Mouse (Mus musculus) neural tube, embryonic 14.5 days (tissue): ENCODE results near the gene Tulp4. TPM values are rescaled to one million over a fixed set of nuclear protein-coding genes. Genes with fewer than 3 reads are reported as not detected.

Experiments
- ATAC-seq: fragments of 200-750 bp; cut with Nextera tagmentation; 2 replicates; pipeline ENCODE4 v1.8.0; 2017; ENCODE audit warnings: low read depth, mild to moderate bottlenecking, moderate TSS enrichment, moderate library complexity
- H3K27ac ChIP-seq: fragments of 300-500 bp; sonication (generic); 2 replicates; pipeline ENCODE4 v1.5.1; 2014; ENCODE audit warnings: low read depth, mild to moderate bottlenecking, control low read depth, low read length, moderate library complexity, mixed read lengths
- H3K27me3 ChIP-seq: fragments of 300-500 bp; sonication (generic); 2 replicates; pipeline ENCODE4 v1.6.1; 2014; ENCODE audit warnings: low read length; ENCODE audit not compliant: control insufficient read depth, insufficient read depth
- H3K36me3 ChIP-seq: fragments of 300-500 bp; sonication (generic); 2 replicates; pipeline ENCODE4 v1.6.1; 2014; ENCODE audit warnings: low read length, mixed read lengths; ENCODE audit not compliant: control insufficient read depth, insufficient read depth
- H3K4me1 ChIP-seq: fragments of 300-500 bp; sonication (generic); 2 replicates; pipeline ENCODE4 v1.6.1; 2014; ENCODE audit warnings: low read length; ENCODE audit not compliant: control insufficient read depth, insufficient read depth
- H3K4me2 ChIP-seq: fragments of 300-500 bp; sonication (generic); 2 replicates; pipeline ENCODE4 v1.6.1; 2014; ENCODE audit warnings: mild to moderate bottlenecking, low read depth, low read length, control low read depth
- H3K4me3 ChIP-seq: fragments of 300-500 bp; sonication (generic); 2 replicates; pipeline ENCODE4 v1.5.1; 2014; ENCODE audit warnings: low read depth, low read length, control low read depth, mixed read lengths
- H3K9ac ChIP-seq: fragments of 300-500 bp; sonication (generic); replicated peaks from 2 replicates; pipeline ENCODE4 v1.6.1; 2014; ENCODE audit warnings: low read depth, mild to moderate bottlenecking, control low read depth, low read length, mixed read lengths
- H3K9me3 ChIP-seq: fragments of 300-500 bp; sonication (generic); 2 replicates; pipeline ENCODE4 v1.6.1; 2016; ENCODE audit warnings: low read length; ENCODE audit not compliant: control insufficient read depth
- WGBS: fragments of 180-500 bp; shearing (Covaris S2); extraction: QIAGEN DNeasy Blood & Tissue Kit; methylation state at CpG from one replicate; pipeline ENCODE4 v1.1.7; 2014; 5-methylcytosine and 5-hydroxymethylcytosine counted together
- polyA plus RNA-seq: library from polyadenylated mRNA; unstranded; fragments of >200 nt; fragmentation: Nextera tagmentation; extraction: Ambion mirVana; gene quantifications from 2 replicates; pipeline ENCODE4 v1.2.1, GENCODE M21; 2014

The Tulp4 gene
- polyA plus RNA-seq, 1 experiment from 2014 or later: 238 TPM

DNA sequence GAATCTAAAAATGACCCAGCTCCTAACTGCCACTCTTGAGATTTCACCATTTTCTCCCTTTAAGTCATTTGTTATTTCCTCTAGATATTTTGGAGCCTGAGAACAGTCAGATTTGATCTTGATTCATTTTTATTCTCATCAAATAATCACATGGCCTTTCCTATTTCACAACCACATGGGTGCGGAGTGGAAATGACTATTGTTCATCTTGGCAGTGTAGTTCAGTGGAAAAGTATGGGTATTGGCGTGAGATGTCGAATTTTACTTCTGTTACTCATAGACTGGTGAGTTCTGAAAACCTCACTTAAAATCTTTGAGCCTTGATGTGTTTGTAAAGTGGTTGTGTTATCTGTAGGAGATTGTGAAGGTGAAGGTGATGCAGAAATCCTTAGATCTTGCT lies 24.8 kb downstream of the Tulp4 start:
- Histone ChIP-seq H3K27ac (no peak overlapping the region), H3K4me2 (no peak overlapping the region), H3K9me3 (no peaks in the 10 kb centered on the region), H3K9ac (no peak overlapping the region), H3K36me3 (no peaks in the 10 kb centered on the region), H3K4me1 (no peaks in the 10 kb centered on the region), H3K4me3 (no peak overlapping the region), H3K27me3 (no peaks in the 10 kb centered on the region)
- no peak for ATAC-seq
- 97% methylated on average over 3 of the region's 3 CpGs for WGBS

- H3K4me2 ChIP-seq: no peak overlapping the region
- peaks cover 7% of the 10 kb centered on the region; the same call in 1 of the 2 replicates for H3K36me3 ChIP-seq
- no peak for ATAC-seq
- H3K27ac ChIP-seq: no peak overlapping the region
- 94% methylated on average over 3 of the region's 3 CpGs for WGBS
- no peaks in the 10 kb centered on the region for H3K27me3 ChIP-seq
- H3K9me3 ChIP-seq: no peaks in the 10 kb centered on the region
- no peak overlapping the region for H3K4me3 ChIP-seq
- no peaks in the 10 kb centered on the region for H3K4me1 ChIP-seq
- H3K9ac ChIP-seq: no peak overlapping the region
Measured at GRCm38 (mm10) chr17:6140875-6141274, 34.6 kb downstream of the Tulp4 start.

GRCm38 (mm10) chr17:6141344-6141743 lies 35.1 kb downstream of the Tulp4 start:
- H3K4me1 ChIP-seq: no peaks in the 10 kb centered on the region
- no peak overlapping the region for H3K9ac ChIP-seq
- H3K9me3 ChIP-seq: no peaks in the 10 kb centered on the region
- no peak overlapping the region for H3K4me3 ChIP-seq
- WGBS: 98% methylated on average over 2 of the region's 2 CpGs
- H3K36me3 ChIP-seq: peaks cover 8% of the 10 kb centered on the region; the same call in 1 of the 2 replicates
- H3K27ac ChIP-seq: no peak overlapping the region
- no peak for ATAC-seq
- no peaks in the 10 kb centered on the region for H3K27me3 ChIP-seq
- H3K4me2 ChIP-seq: no peak overlapping the region

GRCm38 (mm10) chr17:6145244-6145643 lies 39.0 kb downstream of the Tulp4 start:
- H3K27ac ChIP-seq: no peak overlapping the region
- H3K4me3 ChIP-seq: no peak overlapping the region
- no peak overlapping the region for H3K9ac ChIP-seq
- H3K4me1 ChIP-seq: no peaks in the 10 kb centered on the region
- H3K27me3 ChIP-seq: no peaks in the 10 kb centered on the region
- H3K9me3 ChIP-seq: no peaks in the 10 kb centered on the region
- no peak for ATAC-seq
- H3K4me2 ChIP-seq: no peak overlapping the region
- H3K36me3 ChIP-seq: 0 out of 2 replicates have a peak, but pooled peaks cover 5% of the 10 kb centered on the region
- 95% methylated on average over 2 of the region's 2 CpGs for WGBS

DNA sequence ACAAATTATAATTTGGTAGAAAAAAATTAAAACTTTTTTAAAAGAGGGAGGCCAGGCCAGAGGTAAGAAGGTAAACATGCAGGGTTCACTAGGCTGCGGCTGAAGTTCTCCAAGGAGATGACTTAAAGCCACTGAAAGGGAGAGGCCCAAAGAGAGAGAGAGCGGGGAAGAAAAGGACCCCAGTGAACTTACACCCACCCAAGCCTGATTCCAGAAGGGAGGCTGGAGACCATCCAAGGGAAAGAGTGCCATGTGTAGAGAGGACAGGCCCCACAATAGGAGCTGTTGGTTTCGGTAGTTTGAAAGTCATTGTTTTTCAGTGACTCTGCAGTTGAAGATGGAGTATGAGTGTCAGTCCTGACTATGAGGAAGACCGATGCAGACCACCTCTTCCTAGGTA lies 46.7 kb downstream of the Tulp4 start:
- H3K27ac ChIP-seq: no peak overlapping the region
- no peaks in the 10 kb centered on the region for H3K9me3 ChIP-seq
- no peaks in the 10 kb centered on the region for H3K27me3 ChIP-seq
- no peak overlapping the region for H3K4me3 ChIP-seq
- no peaks in the 10 kb centered on the region for H3K36me3 ChIP-seq
- no peak for ATAC-seq
- 91% methylated on average over 4 of the region's 4 CpGs for WGBS
- H3K9ac ChIP-seq: no peak overlapping the region
- H3K4me2 ChIP-seq: no peak overlapping the region
- no peaks in the 10 kb centered on the region for H3K4me1 ChIP-seq

DNA sequence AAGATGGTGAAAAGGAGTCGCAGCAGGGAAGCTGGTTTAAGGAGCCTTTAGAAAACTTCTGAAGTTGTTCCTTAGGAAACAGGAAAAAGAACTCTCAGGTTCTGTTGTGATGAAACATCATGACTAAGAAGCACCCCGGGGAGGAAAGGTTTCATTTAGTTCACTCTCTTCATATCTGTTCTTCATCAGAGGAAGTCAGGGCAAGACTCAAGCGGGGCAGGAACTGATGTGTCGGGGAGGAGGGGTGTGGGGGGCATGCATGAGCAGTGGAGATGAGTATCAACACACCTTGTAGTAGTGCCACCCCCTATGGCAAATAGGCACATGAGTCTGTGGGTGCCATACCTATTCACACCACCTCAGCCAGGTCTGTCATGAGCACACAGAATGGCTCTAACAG lies 47.3 kb downstream of the Tulp4 start:
- no peaks in the 10 kb centered on the region for H3K36me3 ChIP-seq
- H3K27ac ChIP-seq: no peak overlapping the region
- no peak overlapping the region for H3K4me2 ChIP-seq
- 89% methylated on average over 4 of the region's 4 CpGs for WGBS
- H3K27me3 ChIP-seq: no peaks in the 10 kb centered on the region
- H3K9ac ChIP-seq: no peak overlapping the region
- no peak for ATAC-seq
- H3K4me1 ChIP-seq: no peaks in the 10 kb centered on the region
- no peak overlapping the region for H3K4me3 ChIP-seq
- H3K9me3 ChIP-seq: no peaks in the 10 kb centered on the region

- H3K27me3 ChIP-seq: no peaks in the 10 kb centered on the region
- no peak overlapping the region for H3K4me3 ChIP-seq
- no peak overlapping the region for H3K27ac ChIP-seq
- no peak for ATAC-seq
- H3K9me3 ChIP-seq: no peaks in the 10 kb centered on the region
- H3K4me1 ChIP-seq: no peaks in the 10 kb centered on the region
- no peaks in the 10 kb centered on the region for H3K36me3 ChIP-seq
- H3K4me2 ChIP-seq: no peak overlapping the region
- 85% methylated on average over 4 of the region's 4 CpGs for WGBS
- no peak overlapping the region for H3K9ac ChIP-seq
Measured at GRCm38 (mm10) chr17:6154366-6154765, 48.1 kb downstream of the Tulp4 start.

DNA sequence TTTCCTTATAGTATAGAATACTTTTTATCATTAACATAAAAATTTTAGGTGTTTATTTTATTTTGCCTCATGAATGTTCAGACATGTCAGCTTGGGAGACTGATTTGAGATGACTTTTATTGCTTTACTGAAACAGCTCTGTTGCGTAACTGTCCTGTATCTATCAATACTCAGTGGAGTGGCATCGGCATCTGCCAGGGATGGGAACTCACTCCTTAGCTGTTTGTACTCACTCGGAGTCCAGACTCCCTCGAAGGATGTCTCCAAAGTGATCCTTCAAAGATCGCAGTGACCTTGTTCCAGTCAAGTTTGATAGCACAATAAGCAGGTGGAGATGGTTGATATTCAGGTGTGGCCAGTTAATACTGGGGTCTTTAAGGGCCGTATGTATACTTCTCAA lies 54.3 kb downstream of the Tulp4 start:
- no peaks in the 10 kb centered on the region for H3K4me1 ChIP-seq
- no peaks in the 10 kb centered on the region for H3K27me3 ChIP-seq
- H3K4me3 ChIP-seq: no peak overlapping the region
- WGBS: 94% methylated on average over 6 of the region's 6 CpGs
- ATAC-seq: no peak
- no peak overlapping the region for H3K27ac ChIP-seq
- H3K4me2 ChIP-seq: no peak overlapping the region
- no peak overlapping the region for H3K9ac ChIP-seq
- no peaks in the 10 kb centered on the region for H3K9me3 ChIP-seq
- no peaks in the 10 kb centered on the region for H3K36me3 ChIP-seq

- H3K4me2 ChIP-seq: no peak overlapping the region
- H3K9ac ChIP-seq: no peak overlapping the region
- ATAC-seq: no peak
- H3K4me1 ChIP-seq: no peaks in the 10 kb centered on the region
- H3K27ac ChIP-seq: no peak overlapping the region
- H3K4me3 ChIP-seq: no peak overlapping the region
- H3K36me3 ChIP-seq: no peaks in the 10 kb centered on the region
- H3K9me3 ChIP-seq: no peaks in the 10 kb centered on the region
- 88% methylated on average over 9 of the region's 9 CpGs for WGBS
- no peaks in the 10 kb centered on the region for H3K27me3 ChIP-seq
Measured at GRCm38 (mm10) chr17:6161916-6162315, 55.7 kb downstream of the Tulp4 start.

DNA sequence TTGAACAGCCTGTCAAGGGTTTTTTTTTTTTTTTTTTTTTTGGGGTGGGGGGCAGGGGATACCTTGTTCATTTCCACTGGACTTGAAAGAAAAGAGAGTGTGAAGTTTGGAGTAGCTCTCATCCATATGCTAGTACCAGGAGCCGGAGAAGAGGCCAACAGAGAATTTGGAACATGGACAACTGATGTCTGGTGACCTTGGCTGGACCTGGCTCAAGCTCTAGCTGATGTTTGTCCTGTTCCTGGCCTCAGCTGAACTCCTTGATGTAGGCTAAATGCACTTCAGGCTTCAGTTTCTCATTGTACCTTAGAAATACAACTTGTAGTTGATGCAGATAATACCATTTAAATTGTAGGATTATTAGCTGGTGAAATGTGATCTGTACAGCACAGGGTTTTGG lies 56.5 kb downstream of the Tulp4 start:
- no peak overlapping the region for H3K4me3 ChIP-seq
- no peak overlapping the region for H3K4me2 ChIP-seq
- no peaks in the 10 kb centered on the region for H3K4me1 ChIP-seq
- no peak for ATAC-seq
- no peak overlapping the region for H3K27ac ChIP-seq
- no peaks in the 10 kb centered on the region for H3K9me3 ChIP-seq
- H3K36me3 ChIP-seq: no peaks in the 10 kb centered on the region
- WGBS: 93% methylated on average over 1 of the region's 1 CpGs
- H3K9ac ChIP-seq: no peak overlapping the region
- no peaks in the 10 kb centered on the region for H3K27me3 ChIP-seq
